Mouse (Mus musculus) brain, embryonic 14.5 days (tissue): ENCODE measurements around the gene Ddt.

Experiments
- CTCF ChIP-seq: fragments of 200-500 bp; IDR thresholded peaks from 2 replicates; pipeline ENCODE4 v1.5.1; 2012; ENCODE audit warnings: inconsistent platforms, mild to moderate bottlenecking, moderate library complexity, borderline replicate concordance; ENCODE audit not compliant: insufficient read depth, insufficient read length; ENCODE audit errors: extremely low read depth
- POLR2A ChIP-seq: fragments of 200-500 bp; IDR thresholded peaks from 2 replicates; pipeline ENCODE4 v1.6.1; 2012; ENCODE audit warnings: mild to moderate bottlenecking, inconsistent platforms, borderline replicate concordance; ENCODE audit not compliant: poor library complexity, insufficient read depth, insufficient read length, severe bottlenecking; ENCODE audit errors: extremely low read depth

- TF ChIP-seq CTCF (no peak), POLR2A (no peak)
These were observed 12.9 kb downstream of the Ddt start for GRCm38 (mm10) chr10:75760311-75760710.
